Mouse (Mus musculus) monocyte, adult 2 months (primary cell): ENCODE results near the gene Hist1h4i.
"Not testable (repeated sequence)": the region's sequence is repeated elsewhere in the genome, so short reads cannot be mapped to it uniquely, and the experiment has no call there.

Source experiments
- DNase-seq, 2 experiments: peaks; one replicate each; pipeline ENCODE4 v3.0.0; 2022; ENCODE audit warnings: low spot score in 2 of 2, low read depth in 1 of 2

Hist1h4i gene

GRCm38 (mm10) chr13:22041142-22041536 is at the start of gene Hist1h4i:
Hist1h4i (minus strand) TSS chr13:22041362.
- peak; percentile 89 to 92 for DNase-seq

GRCm38 (mm10) chr13:22084140-22084539 is 43.0 kb upstream of the Hist1h4i start, which contains the start of gene Vmn1r188:
Vmn1r188 (plus strand) TSS chr13:22084440.
- DNase-seq: not testable (repeated sequence)

GRCm38 (mm10) chr13:22063468-22063867 is 22.3 kb upstream of the Hist1h4i start:
- no peak for DNase-seq

- DNase-seq: no peak
These were observed 20.3 kb upstream of the Hist1h4i start for GRCm38 (mm10) chr13:22061422-22061821.

- DNase-seq: no peak
These were observed 12.6 kb upstream of the Hist1h4i start for GRCm38 (mm10) chr13:22053754-22054153.

DNA sequence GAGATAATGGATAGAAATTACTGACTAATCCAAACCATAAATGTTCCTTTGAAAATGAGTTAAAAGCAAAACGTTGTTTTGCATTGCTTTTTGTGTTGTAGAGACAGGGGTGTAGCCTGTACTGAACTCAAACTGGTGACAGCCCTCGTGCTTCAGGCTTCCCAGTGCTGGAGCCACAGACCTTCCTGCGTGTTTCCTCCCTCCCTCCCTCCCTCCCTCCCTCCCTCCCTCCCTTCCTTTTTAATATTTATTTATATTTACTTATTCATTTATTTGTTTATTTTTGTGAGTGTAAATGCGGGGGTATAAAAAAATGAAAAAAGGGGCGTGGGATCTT is 10.3 kb upstream of the Hist1h4i start:
- DNase-seq: no peak

DNA sequence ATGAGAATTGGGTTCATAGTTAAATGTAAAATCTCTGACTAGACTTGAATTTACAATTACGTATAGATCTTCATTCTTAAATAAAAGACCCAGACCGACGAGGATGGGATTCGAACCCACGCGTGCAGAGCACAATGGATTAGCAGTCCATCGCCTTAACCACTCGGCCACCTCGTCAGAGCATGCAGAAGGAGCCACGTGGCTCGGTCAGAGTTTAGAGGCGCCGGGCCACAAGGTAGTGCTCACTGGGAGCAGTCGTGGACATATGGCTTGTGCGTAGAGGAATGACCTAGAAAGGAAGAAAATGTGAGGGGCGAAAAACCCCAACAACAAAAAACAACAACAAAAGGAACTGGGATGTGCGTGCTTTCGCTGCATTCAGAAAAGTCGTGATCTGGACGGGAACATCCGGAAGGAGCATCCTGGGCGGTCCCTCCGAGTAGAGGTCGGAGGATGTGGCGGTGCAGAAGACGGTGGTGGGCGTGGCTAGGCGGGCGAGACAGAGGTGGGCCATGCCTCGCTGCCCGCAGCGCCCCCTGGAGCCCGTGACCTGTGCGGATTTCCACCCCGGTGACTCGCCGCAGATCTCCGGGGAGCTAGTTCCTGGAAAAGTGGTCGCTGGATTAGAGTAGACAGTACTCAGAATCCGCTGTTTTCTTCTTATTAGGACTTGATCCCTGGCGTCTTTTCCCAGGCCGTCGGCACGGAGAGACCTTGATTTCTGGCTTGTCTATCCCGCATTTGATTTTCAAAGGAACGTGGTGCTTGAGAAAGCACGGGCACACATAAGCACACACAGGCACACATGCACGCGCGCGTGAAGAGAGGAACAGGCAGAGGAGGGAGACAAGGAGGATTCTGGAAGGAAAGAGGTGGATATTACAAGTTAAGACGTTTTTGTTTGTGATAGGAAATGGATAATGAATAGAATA is 9.7 kb upstream of the Hist1h4i start:
- peak; percentile 77 to 83 for DNase-seq

- DNase-seq: no peak
These were observed 8.7 kb upstream of the Hist1h4i start for GRCm38 (mm10) chr13:22049737-22050440.

- no peak for DNase-seq
These were observed 7.9 kb upstream of the Hist1h4i start for GRCm38 (mm10) chr13:22049041-22049440.

DNA sequence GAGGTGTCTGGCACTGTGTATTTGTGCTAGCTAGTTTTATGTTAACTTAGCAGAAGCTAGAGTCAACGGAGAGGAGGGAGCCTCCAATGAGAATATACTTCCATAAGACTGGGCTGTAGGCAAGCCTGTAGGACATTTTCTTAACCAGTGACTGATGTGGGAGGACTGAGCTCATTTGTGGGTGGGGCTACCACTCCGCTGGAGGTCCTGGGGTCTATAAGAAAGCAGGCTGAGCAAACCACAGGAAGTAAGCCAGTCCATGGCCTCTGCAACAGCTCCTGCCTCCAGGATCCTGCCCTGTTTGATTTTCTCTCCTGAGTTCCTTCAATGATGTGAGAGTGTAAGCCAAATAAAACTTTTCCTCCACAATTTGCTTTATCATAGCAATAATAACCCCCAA is 4.1 kb upstream of the Hist1h4i start:
- no peak for DNase-seq

DNA sequence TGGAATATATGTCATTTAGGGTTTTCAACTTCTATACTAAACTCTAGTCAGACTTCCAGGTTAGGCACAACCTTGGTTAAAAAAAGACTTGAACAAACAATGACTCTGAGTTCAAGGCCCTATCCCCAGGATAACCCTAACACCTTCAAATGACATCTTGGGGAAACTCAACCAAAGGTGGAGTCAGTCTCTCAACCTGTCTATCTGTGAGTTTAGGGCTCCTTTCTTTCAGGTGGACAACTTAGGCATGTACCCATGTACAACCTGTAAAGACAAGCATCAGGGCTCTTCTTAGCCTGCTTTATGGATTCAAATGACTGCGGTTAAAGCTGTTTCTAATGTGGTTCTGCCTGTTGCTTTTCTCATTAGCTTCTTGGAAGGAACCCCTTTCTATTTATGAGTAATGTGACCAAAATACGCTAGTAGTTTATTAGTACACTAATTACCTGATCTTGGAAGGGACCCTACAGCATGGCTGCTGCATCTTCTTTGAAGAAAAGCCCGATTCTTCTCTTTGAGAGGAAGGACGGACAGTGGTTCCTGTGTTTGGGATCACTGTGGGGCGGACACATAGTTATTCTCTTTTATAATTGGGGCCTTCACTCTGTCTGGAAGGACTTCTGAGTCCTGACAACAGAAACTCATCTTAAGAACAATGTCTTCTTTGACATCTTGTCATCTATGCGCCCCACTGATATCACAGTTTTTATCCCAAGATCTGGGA is 3.4 kb upstream of the Hist1h4i start:
- DNase-seq: no peak

DNA sequence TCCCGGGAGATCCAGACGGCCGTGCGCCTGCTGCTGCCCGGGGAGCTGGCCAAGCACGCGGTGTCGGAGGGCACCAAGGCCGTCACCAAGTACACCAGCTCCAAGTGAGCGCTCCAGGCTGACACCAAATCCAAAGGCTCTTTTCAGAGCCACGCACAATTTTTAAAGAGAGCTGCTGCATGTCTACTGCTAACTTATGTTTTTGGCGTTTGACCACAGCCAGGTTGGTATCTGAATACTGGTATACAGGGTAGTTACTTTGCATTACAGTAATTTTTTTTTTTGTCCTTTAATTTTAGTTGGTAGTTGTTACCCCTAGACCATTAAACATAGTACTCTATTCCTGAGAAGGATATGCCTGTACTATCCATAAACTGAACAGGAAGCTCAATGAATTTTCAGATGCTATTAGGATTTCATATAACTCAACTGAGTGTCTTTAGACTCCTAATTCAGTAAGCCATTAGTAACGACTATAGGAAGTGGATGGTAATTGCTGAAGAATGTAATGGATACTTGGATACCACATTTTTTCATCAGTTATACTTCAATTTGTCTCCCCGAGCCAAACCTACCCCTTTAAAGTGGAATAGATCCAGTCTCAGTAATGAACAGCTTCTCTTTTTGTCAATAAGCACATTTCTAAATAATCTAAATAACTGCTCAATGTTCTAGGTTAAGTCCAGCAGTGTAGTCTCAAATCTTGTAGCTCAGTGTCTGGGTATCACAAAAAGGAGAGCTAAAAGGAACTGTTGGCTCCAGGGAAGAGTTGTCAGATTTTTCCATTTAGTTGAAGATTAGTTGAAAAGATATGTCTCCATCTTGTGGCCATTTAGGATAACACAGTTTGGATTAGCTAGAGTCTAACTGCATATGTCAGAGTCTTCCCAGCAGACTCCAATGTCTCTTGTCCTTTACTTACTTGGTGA is 2.6 kb upstream of the Hist1h4i start:
- DNase-seq: no peak

DNA sequence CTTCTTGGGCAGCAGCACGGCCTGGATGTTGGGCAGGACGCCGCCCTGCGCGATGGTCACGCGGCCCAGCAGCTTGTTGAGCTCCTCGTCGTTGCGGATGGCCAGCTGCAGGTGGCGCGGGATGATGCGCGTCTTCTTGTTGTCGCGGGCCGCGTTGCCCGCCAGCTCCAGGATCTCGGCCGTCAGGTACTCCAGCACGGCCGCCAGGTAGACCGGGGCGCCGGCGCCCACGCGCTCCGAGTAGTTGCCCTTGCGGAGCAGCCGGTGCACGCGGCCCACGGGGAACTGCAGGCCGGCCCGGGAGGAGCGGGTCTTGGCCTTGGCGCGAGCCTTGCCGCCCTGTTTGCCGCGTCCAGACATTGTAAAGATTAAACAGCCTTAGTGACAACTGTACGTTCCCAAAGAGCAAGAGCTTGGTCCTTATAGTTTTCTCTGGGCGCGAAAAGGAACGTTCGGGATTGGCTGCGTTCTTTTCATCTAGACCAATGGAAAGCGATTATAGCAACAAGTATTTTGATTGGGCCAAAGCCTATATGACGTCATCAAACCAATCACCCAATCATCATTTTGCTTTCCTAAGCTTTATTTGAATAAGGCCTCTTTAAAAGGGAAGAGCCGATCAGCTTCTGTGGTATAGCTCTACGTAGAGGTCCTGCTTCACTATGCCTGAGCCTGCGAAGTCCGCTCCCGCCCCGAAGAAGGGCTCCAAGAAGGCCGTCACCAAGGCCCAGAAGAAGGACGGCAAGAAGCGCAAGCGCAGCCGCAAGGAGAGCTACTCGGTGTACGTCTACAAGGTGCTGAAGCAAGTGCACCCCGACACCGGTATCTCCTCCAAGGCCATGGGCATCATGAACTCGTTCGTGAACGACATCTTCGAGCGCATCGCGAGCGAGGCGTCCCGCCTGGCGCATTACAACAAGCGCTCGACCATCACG is 1.7 kb upstream of the Hist1h4i start, which contains the start of the genes Hist1h2ag and Hist1h2bj:
Gene Hist1h2ag, minus strand, starts transcription at position 377 of the 935 bp plus-strand sequence.
Gene Hist1h2bj, plus strand, starts transcription at position 647 of the 935 bp plus-strand sequence.
- DNase-seq: peak; percentile 73 to 80

GRCm38 (mm10) chr13:22041651-22042567 is 747 bp upstream of the Hist1h4i start:
- no peak for DNase-seq

DNA sequence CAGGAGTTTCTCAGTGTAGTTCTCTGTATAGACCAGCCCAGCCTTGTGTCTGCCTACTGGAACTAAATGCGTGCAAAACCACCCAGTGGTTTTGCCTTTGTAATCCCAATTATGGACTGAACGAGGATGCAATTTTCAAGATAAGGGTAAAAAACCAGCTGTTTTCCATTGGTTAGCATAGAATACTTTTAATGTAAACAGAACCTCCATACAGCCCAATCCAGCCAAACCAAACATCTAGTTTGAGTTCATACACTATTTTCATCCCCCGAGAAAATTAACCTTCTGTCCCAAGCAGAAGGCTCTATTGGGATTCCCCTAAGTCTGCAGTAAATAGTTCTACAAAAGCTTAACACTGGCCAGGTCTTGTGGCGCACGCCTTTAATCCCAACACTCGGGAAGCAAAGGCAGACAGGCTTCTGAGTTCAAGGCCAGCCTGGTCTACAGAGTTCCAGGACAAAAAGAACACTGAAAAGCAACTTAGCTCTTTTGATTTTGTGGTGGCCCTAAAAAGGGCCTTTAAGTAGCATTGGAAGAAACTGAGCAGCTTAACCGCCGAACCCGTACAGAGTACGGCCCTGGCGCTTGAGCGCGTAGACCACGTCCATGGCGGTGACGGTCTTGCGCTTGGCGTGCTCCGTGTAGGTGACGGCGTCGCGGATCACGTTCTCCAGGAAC is 559 bp downstream of the Hist1h4i start:
- no peak for DNase-seq

- DNase-seq: no peak
These were observed 1.2 kb downstream of the Hist1h4i start for GRCm38 (mm10) chr13:22039951-22040463.

DNA sequence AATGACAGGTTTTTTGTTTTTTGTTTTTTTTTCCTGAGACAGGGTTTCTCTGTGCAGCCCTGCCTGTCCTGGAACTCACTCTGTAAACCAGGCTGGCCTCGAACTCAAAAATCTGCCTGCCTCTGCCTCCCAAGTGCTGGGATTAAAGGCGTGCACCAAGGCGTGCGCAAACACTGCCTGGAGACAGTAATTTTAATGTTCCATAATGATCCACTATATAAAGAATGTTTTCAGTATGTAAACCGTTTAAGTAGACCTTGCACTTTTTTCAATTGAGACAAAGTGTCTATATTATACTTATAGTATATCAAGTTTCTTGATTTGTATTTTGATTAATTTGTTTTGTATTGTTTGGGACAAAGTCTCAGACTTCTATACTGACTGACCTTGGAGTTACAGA is 1.8 kb downstream of the Hist1h4i start:
- no peak for DNase-seq
